Mouse (Mus musculus): ENCODE results near the gene Ppfibp2. TPM values are rescaled to one million over a fixed set of nuclear protein-coding genes. Genes with fewer than 3 reads are reported as not detected.

Ppfibp2 gene
- total RNA-seq, 1 experiment: 6.0 TPM

- Histone ChIP-seq H3K4me1 (ENCODE audit: control insufficient read depth in 2 of 2, insufficient read depth in 2 of 2, low read length in 2 of 2, poor library complexity in 1 of 2) (peaks cover 2 to 13% of the 10 kb centered on the region in 2 experiments; a peak in 3 of 4 replicates), H3K4me3 (ENCODE audit: insufficient read depth in 1 of 2, low read depth in 1 of 2, low read length in 2 of 2, poor library complexity in 1 of 2, severe bottlenecking in 1 of 2) (no peak overlapping the region), H3K9me3 (ENCODE audit: control insufficient read depth, insufficient read depth, low read depth, low read length) (no peaks in the 10 kb centered on the region), H3K36me3 (ENCODE audit: control insufficient read depth, insufficient read depth, low read length, poor library complexity, severe bottlenecking) (no peaks in the 10 kb centered on the region), H3K27ac (ENCODE audit: insufficient read depth, low read depth, low read length, poor library complexity, severe bottlenecking) (no peak overlapping the region), H3K9ac (ENCODE audit: insufficient read depth, low read depth, low read length, poor library complexity, severe bottlenecking) (no peak overlapping the region)
- TF ChIP-seq ZC3H11A (IDR thresholded peaks at IDR 0.05; ENCODE audit: borderline replicate concordance, low read depth, low read length) (no peak), ZNF384 (IDR thresholded peaks at IDR 0.05; ENCODE audit: low read depth, low read length) (peak; percentile 96)
- in situ Hi-C loops (cut with MboI; ENCODE audit: low sequenced_read_pairs in 2 of 2, unreplicated experiment in 2 of 2): no loop called here
- peak; percentile 51 for DNase-seq (ENCODE audit: low read depth, low spot score)
Observed at GRCm38 (mm10) chr7:107680151-107680852, 85.3 kb downstream of the Ppfibp2 start.

- Histone ChIP-seq H3K9me3 (ENCODE audit: control insufficient read depth, insufficient read depth, low read depth, low read length) (no peaks in the 10 kb centered on the region), H3K27ac (ENCODE audit: insufficient read depth, low read depth, low read length, poor library complexity, severe bottlenecking) (no peak overlapping the region), H3K4me3 (ENCODE audit: insufficient read depth in 1 of 2, low read depth in 1 of 2, low read length in 2 of 2, poor library complexity in 1 of 2, severe bottlenecking in 1 of 2) (no peak overlapping the region), H3K4me1 (ENCODE audit: control insufficient read depth in 2 of 2, insufficient read depth in 2 of 2, low read length in 2 of 2, poor library complexity in 1 of 2) (peaks cover 0 to 20% of the 10 kb centered on the region in 2 experiments; a peak in 2 of 4 replicates), H3K36me3 (ENCODE audit: control insufficient read depth, insufficient read depth, low read length, poor library complexity, severe bottlenecking) (no peaks in the 10 kb centered on the region), H3K9ac (ENCODE audit: insufficient read depth, low read depth, low read length, poor library complexity, severe bottlenecking) (no peak overlapping the region)
- DNase-seq (ENCODE audit: low read depth, low spot score): no peak
- TF ChIP-seq ZC3H11A (IDR thresholded peaks at IDR 0.05; ENCODE audit: borderline replicate concordance, low read depth, low read length) (no peak), ZNF384 (IDR thresholded peaks at IDR 0.05; ENCODE audit: low read depth, low read length) (no peak), MAFK (IDR thresholded peaks at IDR 0.05; ENCODE audit: insufficient read depth, low read depth, low read length) (no peak), HCFC1 (IDR thresholded peaks at IDR 0.05; ENCODE audit: borderline replicate concordance, insufficient read depth, low read length) (no peak), CHD2 (IDR thresholded peaks at IDR 0.05; ENCODE audit: low read depth, low read length) (no peak)
- in situ Hi-C loops (cut with MboI; ENCODE audit: low sequenced_read_pairs in 2 of 2, unreplicated experiment in 2 of 2): no loop called here
Observed at GRCm38 (mm10) chr7:107681306-107681705, 86.3 kb downstream of the Ppfibp2 start.

- in situ Hi-C loops (cut with MboI; ENCODE audit: low sequenced_read_pairs in 2 of 2, unreplicated experiment in 2 of 2): no loop called here
- no peaks in the 10 kb centered on the region for H3K36me3 ChIP-seq (ENCODE audit: control insufficient read depth, insufficient read depth, low read length, poor library complexity, severe bottlenecking)
- DNase-seq (ENCODE audit: low read depth, low spot score): no peak
Observed at GRCm38 (mm10) chr7:107683162-107683561, 88.2 kb downstream of the Ppfibp2 start.

GRCm38 (mm10) chr7:107683622-107684021 lies 88.6 kb downstream of the Ppfibp2 start:
- no peaks in the 10 kb centered on the region for H3K36me3 ChIP-seq (ENCODE audit: control insufficient read depth, insufficient read depth, low read length, poor library complexity, severe bottlenecking)
- H3K4me3 ChIP-seq (ENCODE audit: insufficient read depth in 1 of 2, low read depth in 1 of 2, low read length in 2 of 2, poor library complexity in 1 of 2, severe bottlenecking in 1 of 2): no peak overlapping the region
- no peak overlapping the region for H3K27ac ChIP-seq (ENCODE audit: insufficient read depth, low read depth, low read length, poor library complexity, severe bottlenecking)
- H3K9me3 ChIP-seq (ENCODE audit: control insufficient read depth, insufficient read depth, low read depth, low read length): no peaks in the 10 kb centered on the region
- no peak for DNase-seq (ENCODE audit: low read depth, low spot score)
- H3K9ac ChIP-seq (ENCODE audit: insufficient read depth, low read depth, low read length, poor library complexity, severe bottlenecking): no peak overlapping the region
- no peak for TF ChIP-seq ZC3H11A (IDR thresholded peaks at IDR 0.05; ENCODE audit: borderline replicate concordance, low read depth, low read length)
- no peak for TF ChIP-seq CHD2 (IDR thresholded peaks at IDR 0.05; ENCODE audit: low read depth, low read length)
- no peak for TF ChIP-seq HCFC1 (IDR thresholded peaks at IDR 0.05; ENCODE audit: borderline replicate concordance, insufficient read depth, low read length)
- no peak for TF ChIP-seq MAFK (IDR thresholded peaks at IDR 0.05; ENCODE audit: insufficient read depth, low read depth, low read length)
- TF ChIP-seq ZNF384 (IDR thresholded peaks at IDR 0.05; ENCODE audit: low read depth, low read length): no peak
- H3K4me1 ChIP-seq (ENCODE audit: control insufficient read depth in 2 of 2, insufficient read depth in 2 of 2, low read length in 2 of 2, poor library complexity in 1 of 2): peaks cover 0 to 24% of the 10 kb centered on the region in 2 experiments; a peak in 3 of 4 replicates
- in situ Hi-C loops (cut with MboI; ENCODE audit: low sequenced_read_pairs in 2 of 2, unreplicated experiment in 2 of 2): no loop called here

More at GRCm38 (mm10) chr7:107683162-107683561, 88.2 kb downstream of the Ppfibp2 start:
- no peak overlapping the region for H3K9ac ChIP-seq (ENCODE audit: insufficient read depth, low read depth, low read length, poor library complexity, severe bottlenecking)
- H3K4me3 ChIP-seq (ENCODE audit: insufficient read depth in 1 of 2, low read depth in 1 of 2, low read length in 2 of 2, poor library complexity in 1 of 2, severe bottlenecking in 1 of 2): no peak overlapping the region
- peaks cover 0 to 23% of the 10 kb centered on the region in 2 experiments; a peak in 3 of 4 replicates for H3K4me1 ChIP-seq (ENCODE audit: control insufficient read depth in 2 of 2, insufficient read depth in 2 of 2, low read length in 2 of 2, poor library complexity in 1 of 2)
- no peak overlapping the region for H3K27ac ChIP-seq (ENCODE audit: insufficient read depth, low read depth, low read length, poor library complexity, severe bottlenecking)
- H3K9me3 ChIP-seq (ENCODE audit: control insufficient read depth, insufficient read depth, low read depth, low read length): no peaks in the 10 kb centered on the region
- TF ChIP-seq CHD2 (IDR thresholded peaks at IDR 0.05; ENCODE audit: low read depth, low read length) (no peak), ZNF384 (IDR thresholded peaks at IDR 0.05; ENCODE audit: low read depth, low read length) (no peak), ZC3H11A (IDR thresholded peaks at IDR 0.05; ENCODE audit: borderline replicate concordance, low read depth, low read length) (no peak), HCFC1 (IDR thresholded peaks at IDR 0.05; ENCODE audit: borderline replicate concordance, insufficient read depth, low read length) (no peak), MAFK (IDR thresholded peaks at IDR 0.05; ENCODE audit: insufficient read depth, low read depth, low read length) (no peak)

Data from ES-E14 (cell line).